Comparison of ENCODE assay signal across 8 mouse cellular contexts in genomic region chr16:94084711-94085602, GRCm38 (mm10). TPM values are rescaled to one million over a fixed set of nuclear protein-coding genes. Genes with fewer than 3 reads are reported as not detected.
DNase-seq lines count a peak whose midpoint lies in the region; ATAC-seq and TF ChIP-seq lines count a peak whose summit lies in the region.

TSS of gene Sim2 (plus strand) at chr16:94084931.

- ATAC-seq in intestine, embryonic 14.5 days (replicated peaks; ENCODE audit: low FRiP score, low TSS enrichment, low read depth): no peak
- no peak for ATAC-seq in liver, embryonic 15.5 days (ENCODE audit: insufficient read depth)

- peak within 1 kb of the TSS; percentile 45 for H3K4me2 ChIP-seq in intestine, embryonic 14.5 days (ENCODE audit: low read length)
- H3K4me2 ChIP-seq in liver, embryonic 15.5 days: peak within 1 kb of the TSS; percentile 47

- no peaks in the 10 kb centered on the region for H3K36me3 ChIP-seq in forebrain, embryonic 10.5 days (replicated peaks)
- no peaks in the 10 kb centered on the region for H3K36me3 ChIP-seq in intestine, embryonic 14.5 days (ENCODE audit: control insufficient read depth, insufficient read depth, low read length)
- H3K36me3 ChIP-seq in liver, embryonic 15.5 days (replicated peaks): no peaks in the 10 kb centered on the region
- H3K36me3 ChIP-seq in small intestine, adult 2 months (ENCODE audit: control insufficient read depth, insufficient read depth, low read length): no peaks in the 10 kb centered on the region

- H3K4me3 ChIP-seq in forebrain, embryonic 10.5 days: peak within 1 kb of the TSS; percentile 45
- peak within 1 kb of the TSS; percentile 24 for H3K4me3 ChIP-seq in intestine, embryonic 14.5 days (ENCODE audit: low read depth, low read length)
- peak within 1 kb of the TSS; percentile 26 for H3K4me3 ChIP-seq in liver, embryonic 15.5 days (replicated peaks)
- peak within 1 kb of the TSS; percentile 49 for H3K4me3 ChIP-seq in small intestine, adult 2 months (ENCODE audit: low read depth, low read length)

- peaks cover 100% of the 10 kb centered on the region for H3K27me3 ChIP-seq in forebrain, embryonic 10.5 days (ENCODE audit: poor library complexity, severe bottlenecking)
- peaks cover 99% of the 10 kb centered on the region for H3K27me3 ChIP-seq in intestine, embryonic 14.5 days (replicated peaks; ENCODE audit: control insufficient read depth, insufficient read depth, low read length)
- peaks cover 100% of the 10 kb centered on the region for H3K27me3 ChIP-seq in liver, embryonic 15.5 days
- H3K27me3 ChIP-seq in small intestine, adult 2 months (ENCODE audit: control insufficient read depth, insufficient read depth, low read length): peaks cover 89% of the 10 kb centered on the region

- no peaks in the 10 kb centered on the region for H3K9me3 ChIP-seq in forebrain, embryonic 10.5 days
- no peaks in the 10 kb centered on the region for H3K9me3 ChIP-seq in intestine, embryonic 14.5 days (ENCODE audit: control insufficient read depth, low read length)
- no peaks in the 10 kb centered on the region for H3K9me3 ChIP-seq in liver, embryonic 15.5 days (replicated peaks)

- DNase-seq in adrenal gland, adult 2 months: peak; percentile 64
- DNase-seq in adrenal gland, adult 8-10 months: no peak
- peak; percentile 50 for DNase-seq in forebrain, embryonic 10.5 days (ENCODE audit: extremely low spot score, low spot score)
- DNase-seq in intestine, embryonic 14.5 days (ENCODE audit: low spot score): no peak
- no peak for DNase-seq in spleen, postnatal 36 days (ENCODE audit: low spot score in 2 of 2)
- no peak for DNase-seq in right cerebral cortex, postnatal 4 days

- TF ChIP-seq POLR2A in small intestine, adult 2 months (IDR thresholded peaks at IDR 0.05; ENCODE audit: low read depth, low read length): no peak

- H3K27ac ChIP-seq in forebrain, embryonic 10.5 days: peak within 1 kb of the TSS; percentile 48
- no peak within 1 kb of the TSS for H3K27ac ChIP-seq in intestine, embryonic 14.5 days (ENCODE audit: low read depth)
- H3K27ac ChIP-seq in liver, embryonic 15.5 days (replicated peaks): no peak within 1 kb of the TSS
- no peak within 1 kb of the TSS for H3K27ac ChIP-seq in small intestine, adult 2 months (ENCODE audit: insufficient read depth, low read depth, low read length)

- no peak for TF ChIP-seq CTCF in small intestine, adult 2 months (IDR thresholded peaks at IDR 0.05; ENCODE audit: extremely low read depth, insufficient read length, insufficient replicate concordance, low read depth, low read length)

- H3K9ac ChIP-seq in intestine, embryonic 14.5 days (ENCODE audit: low read length): no peak within 1 kb of the TSS
- no peak within 1 kb of the TSS for H3K9ac ChIP-seq in liver, embryonic 15.5 days

- H3K4me1 ChIP-seq in forebrain, embryonic 10.5 days: peaks cover 46% of the 10 kb centered on the region
- H3K4me1 ChIP-seq in intestine, embryonic 14.5 days (replicated peaks; ENCODE audit: control insufficient read depth, insufficient read depth, low read length): peaks cover 10% of the 10 kb centered on the region
- peaks cover 10% of the 10 kb centered on the region for H3K4me1 ChIP-seq in liver, embryonic 15.5 days (replicated peaks)
- peaks cover 10% of the 10 kb centered on the region; the same call in 1 of the 2 replicates for H3K4me1 ChIP-seq in small intestine, adult 2 months (ENCODE audit: control insufficient read depth, insufficient read depth, insufficient read length, low read length)

- under 1% methylated on average over 95 of the region's 96 CpGs for WGBS in forebrain, embryonic 10.5 days
- under 1% methylated on average over 88 of the region's 96 CpGs for WGBS in intestine, embryonic 14.5 days
- under 1% methylated on average over 83 of the region's 96 CpGs for WGBS in liver, embryonic 15.5 days (ENCODE audit: insufficient replicate concordance)
- 1% methylated on average over 90 of the region's 96 CpGs for WGBS in small intestine, adult 2 months

RNA-seq across cellular contexts. Expression of gene Sim2, which starts in this region (rescaled TPM):
- not detected for total RNA-seq in adrenal gland, adult 2 months (2021)
- not detected in 2 replicates for polyA plus RNA-seq in adrenal gland, adult 2 months (2012; rRNA removed)
- total RNA-seq in adrenal gland, adult 8-10 months (2022): not detected
- 0.04 and 0.14 TPM in 2 replicates for polyA plus RNA-seq in forebrain, embryonic 10.5 days (2016; fragmentation: Nextera tagmentation; extraction: Ambion mirVana)
- polyA plus RNA-seq in intestine, embryonic 14.5 days (2014; fragmentation: Nextera tagmentation; extraction: Ambion mirVana): not detected in 2 replicates
- polyA plus RNA-seq in liver, embryonic 15.5 days (2015; fragmentation: Nextera tagmentation; extraction: Ambion mirVana): not detected in 2 replicates
- 0.03 TPM in 1 of 2 replicates, not detected in the other for polyA plus RNA-seq in small intestine, adult 2 months (2012; rRNA removed)

Comparison
In these comparisons a context has a peak if more than half of its experiments do, and no peak if none do; other contexts are left out.
1. Peak in DNase-seq in adrenal gland, adult 2 months; RNA of the gene not detected or under 1 TPM.
2. Peak in DNase-seq, H3K4me3 ChIP-seq and H3K27ac ChIP-seq in forebrain, embryonic 10.5 days; RNA of the gene not detected or under 1 TPM.